Mouse (Mus musculus) lung, adult 2 months (tissue): ENCODE data around the gene Gcm1. TPM values are rescaled to one million over a fixed set of nuclear protein-coding genes. Genes with fewer than 3 reads are reported as not detected.

Experiments used
- DNase-seq: peaks from one replicate; pipeline ENCODE4 v3.0.0; 2022
- H3K4me1 ChIP-seq: fragments of 200-500 bp; 2 replicates; pipeline ENCODE4 v1.6.1; 2011; ENCODE audit warnings: low read length; ENCODE audit not compliant: control insufficient read depth, insufficient read depth
- H3K4me3 ChIP-seq: fragments of 200-500 bp; replicated peaks from 2 replicates; pipeline ENCODE3; 2011; ENCODE audit warnings: low read depth, mild to moderate bottlenecking, control low read depth, low read length; ENCODE audit errors: extremely low read depth
- CTCF ChIP-seq: fragments of 200-500 bp; IDR thresholded peaks from 2 replicates; pipeline ENCODE4 v1.5.1; 2011; ENCODE audit warnings: mild to moderate bottlenecking, low read length, control low read depth; ENCODE audit not compliant: insufficient read depth
- POLR2A ChIP-seq: fragments of 200-500 bp; IDR thresholded peaks from 2 replicates; pipeline ENCODE4 v1.6.1; 2011; ENCODE audit warnings: low read depth, mild to moderate bottlenecking, control low read depth, low read length, borderline replicate concordance; ENCODE audit errors: extremely low read depth
- WGBS: fragments of 180-500 bp; shearing (Covaris S2); methylation state at CpG from one replicate; pipeline ENCODE4 v1.1.7; 2018; 5-methylcytosine and 5-hydroxymethylcytosine counted together
- polyA plus RNA-seq: library from polyadenylated mRNA; depleted of rRNA; stranded (reverse); fragments of >200 nt; gene quantifications from 2 replicates; pipeline ENCODE4 v1.2.3, GENCODE M21; 2012; rRNA removed

Gcm1 gene
- polyA plus RNA-seq, 1 experiment, result not detected

GRCm38 (mm10) chr9:78107582-78107911 is 55.8 kb downstream of the Gcm1 start:
- DNase-seq, result no peak
- WGBS, result 14% methylated on average over 6 of the region's 6 CpGs
- TF ChIP-seq CTCF (no peak), POLR2A (no peak)

GRCm38 (mm10) chr9:78107912-78108795 is 56.4 kb downstream of the Gcm1 start:
- no peak for TF ChIP-seq CTCF
- TF ChIP-seq POLR2A, result peak; percentile 92
- DNase-seq, result peak; percentile 79
- Histone ChIP-seq H3K4me3 (peak overlapping the region; percentile 94), H3K4me1 (peaks cover 5% of the 10 kb centered on the region; the same call in 1 of the 2 replicates)
- under 1% methylated on average over 88 of the region's 88 CpGs for WGBS

More at GRCm38 (mm10) chr9:78107582-78107911, 55.8 kb downstream of the Gcm1 start:
- peak overlapping the region; percentile 94 for H3K4me3 ChIP-seq
- peaks cover 5% of the 10 kb centered on the region; the same call in 1 of the 2 replicates for H3K4me1 ChIP-seq

DNA sequence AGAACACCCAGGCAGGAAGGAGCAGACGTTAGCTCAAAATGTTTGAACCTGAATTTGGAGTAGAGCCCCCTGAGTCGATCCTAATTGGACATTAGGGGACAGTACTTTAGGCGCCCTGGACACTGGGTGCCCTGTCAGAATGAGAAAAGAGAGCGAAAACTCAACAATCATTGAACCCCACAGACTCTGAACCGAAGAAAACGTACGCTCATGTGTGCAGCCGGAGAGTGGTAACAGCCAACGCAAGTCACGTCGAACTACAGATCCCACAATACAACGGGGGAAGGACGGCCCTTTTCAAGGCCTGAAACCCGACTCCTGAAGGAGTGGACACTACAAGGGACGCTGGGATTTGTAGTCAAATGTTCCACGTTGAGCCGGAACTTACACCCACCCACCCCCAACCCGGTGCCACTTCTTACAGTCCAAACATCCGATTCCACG is 57.1 kb downstream of the Gcm1 start, which contains the start of the genes Fbxo9 and Ick:
Gene Fbxo9, minus strand, starts transcription at position 270 of the 444 bp plus-strand sequence.
Gene Ick, plus strand, starts transcription at position 397 of the 444 bp plus-strand sequence.
- H3K4me3 ChIP-seq, result peak within 1 kb of the TSS; percentile 94
- TF ChIP-seq CTCF (no peak), POLR2A (peak; percentile 87; the same call in 1 of the 2 replicates)
- no peak for DNase-seq
- WGBS, result under 1% methylated on average over 20 of the region's 20 CpGs
- peaks cover 5% of the 10 kb centered on the region; the same call in 1 of the 2 replicates for H3K4me1 ChIP-seq

GRCm38 (mm10) chr9:78109656-78110055 is 57.9 kb downstream of the Gcm1 start:
- H3K4me3 ChIP-seq, result peak overlapping the region; percentile 24
- WGBS, result 34% methylated on average over 5 of the region's 5 CpGs
- peaks cover 9% of the 10 kb centered on the region for H3K4me1 ChIP-seq
- TF ChIP-seq CTCF, result no peak
- no peak for TF ChIP-seq POLR2A
- no peak for DNase-seq

GRCm38 (mm10) chr9:78111456-78111855 is 59.7 kb downstream of the Gcm1 start:
- Histone ChIP-seq H3K4me1 (peaks cover 18% of the 10 kb centered on the region), H3K4me3 (no peak overlapping the region)
- 46% methylated on average over 2 of the region's 2 CpGs for WGBS
- no peak for TF ChIP-seq CTCF
- no peak for TF ChIP-seq POLR2A
- no peak for DNase-seq

DNA sequence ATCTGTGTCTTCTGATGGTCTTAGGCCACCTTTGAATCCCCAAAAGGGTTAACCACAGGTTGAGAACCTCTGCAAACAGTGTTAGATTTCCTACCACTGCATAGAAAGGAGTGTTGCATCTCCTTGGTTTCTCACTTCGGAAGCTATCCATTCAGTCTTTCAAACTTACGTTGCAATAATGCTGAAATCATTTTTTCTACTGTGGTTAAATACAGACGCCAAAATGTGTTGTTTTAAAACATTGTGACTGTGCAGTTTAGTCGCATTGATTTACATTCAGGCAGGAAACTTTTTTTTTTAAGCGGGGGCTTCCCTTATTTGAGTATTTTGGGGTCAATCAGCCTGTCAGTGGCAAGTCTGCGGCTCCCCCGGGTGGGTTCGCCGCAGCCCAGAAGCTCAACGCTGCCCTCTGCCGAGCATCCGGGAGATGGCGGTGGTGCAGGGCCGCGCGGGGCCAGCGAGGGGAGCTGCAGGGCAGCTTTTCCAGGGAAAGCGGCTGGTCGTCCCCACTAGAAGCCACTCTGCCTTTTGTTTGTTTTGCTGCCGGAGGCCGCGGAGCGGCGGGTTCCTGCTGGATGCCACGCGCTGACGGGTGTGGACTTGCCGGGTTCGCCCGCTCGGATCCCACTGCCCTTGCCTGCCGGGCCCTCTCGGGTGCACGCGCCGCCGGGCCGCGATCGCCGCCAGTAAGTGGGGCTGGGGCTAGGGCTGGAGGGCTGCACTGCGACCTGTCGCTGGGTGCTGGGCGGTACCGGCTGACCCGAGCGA is 61.2 kb downstream of the Gcm1 start:
- H3K4me1 ChIP-seq, result peaks cover 16% of the 10 kb centered on the region
- DNase-seq, result peak; percentile 93
- TF ChIP-seq CTCF, result peak; percentile 77
- peak; percentile 70; the same call in 1 of the 2 replicates for TF ChIP-seq POLR2A
- 1% methylated on average over 47 of the region's 47 CpGs for WGBS
- peak overlapping the region; percentile 99 for H3K4me3 ChIP-seq

- TF ChIP-seq POLR2A (no peak), CTCF (no peak)
- Histone ChIP-seq H3K4me1 (peaks cover 16% of the 10 kb centered on the region), H3K4me3 (peak overlapping the region; percentile 99)
- under 1% methylated on average over 14 of the region's 14 CpGs for WGBS
- no peak for DNase-seq
Observed at GRCm38 (mm10) chr9:78113538-78113885, 61.8 kb downstream of the Gcm1 start.

Other genes with a start within 250 kb of the Gcm1 start
- 102 and 155 TPM in 2 replicates for gene Elovl5, start 134.6 kb upstream of the Gcm1 start, polyA plus RNA-seq
- gene Fbxo9, start 57.1 kb downstream of the Gcm1 start, polyA plus RNA-seq, result 67.7 and 79.3 TPM in 2 replicates
- 21.1 and 23.7 TPM in 2 replicates for gene Ick, start 57.3 kb downstream of the Gcm1 start, polyA plus RNA-seq
- 29.2 and 85.9 TPM in 2 replicates for gene Gsta4, start 130.8 kb downstream of the Gcm1 start, polyA plus RNA-seq
- 0.27 and 1.7 TPM in 2 replicates for gene Gsta1, start 178.7 kb downstream of the Gcm1 start, polyA plus RNA-seq
- gene Gm3776, start 205.2 kb downstream of the Gcm1 start, polyA plus RNA-seq, result 1.4 TPM in 1 of 2 replicates, not detected in the other
- gene Gm10639, start 238.0 kb downstream of the Gcm1 start, polyA plus RNA-seq, result not detected in 2 replicates